Mouse (Mus musculus) gastrocnemius, postnatal 36 days (tissue): Measurements from ENCODE around the gene Ccno. TPM values are rescaled to one million over a fixed set of nuclear protein-coding genes. Genes with fewer than 3 reads are reported as not detected.

Source experiments
- microRNA-seq, 2 experiments: library from miRNA; unstranded; fragments of <30 nt; microRNA quantifications; one replicate each; pipeline ENCODE4 v1.2.0; 2021
- total RNA-seq, 2 experiments: library from RNA; stranded (reverse); gene quantifications; 2 replicates each; pipeline ENCODE4 v1.2.3; 2021

The Ccno gene
- total RNA-seq, 2 experiments from 2014 or later: not detected

Small RNA genes within 50 kb of the gene (microRNA-seq; reads per million reads assigned to microRNA genes)
- 16.3 to 24.3 reads per million in 2 experiments for gene Mir449a
- 0 reads per million in 2 experiments for gene Mir449b
- 0 to 0.74 reads per million in 2 experiments for gene Mir449c

Other genes starting within 250 kb of the Ccno start
- gene Plpp1, start 187.0 kb upstream of the Ccno start, total RNA-seq: 10 to 100 TPM; 34.2 to 42.7 TPM
- gene Mtrex, start 60.4 kb upstream of the Ccno start, total RNA-seq: 10 to 100 TPM; 22.6 to 27.3 TPM
- gene Dhx29, start 60.3 kb upstream of the Ccno start, total RNA-seq: 10 to 100 TPM; 11.4 to 12.9 TPM
- not detected for gene Mcidas, start 6.0 kb downstream of the Ccno start, total RNA-seq
- not detected for gene Cdc20b, start 47.3 kb downstream of the Ccno start, total RNA-seq
- gene Gpx8, start 58.6 kb downstream of the Ccno start, total RNA-seq: 1 to 10 TPM; 7.6 to 7.7 TPM
- gene Gzma, start 113.2 kb downstream of the Ccno start, total RNA-seq: under 1 TPM in 1 of 2 experiments, not detected in 1; 0.61 TPM
- gene Esm1, start 221.9 kb downstream of the Ccno start, total RNA-seq: under 1 TPM; 0.39 to 0.56 TPM
- gene Gzmk, start 238.1 kb downstream of the Ccno start, total RNA-seq: not detected